Mouse (Mus musculus) limb, embryonic 13.5 days (tissue): ENCODE measurements at regions not wholly inside any gene's neighbourhood (a gene's known extent, or its start where the extent isn't known, plus 50 kb on each side); places are given as distances from the start of the nearest gene placed in this dataset.

Experiments used
- ATAC-seq: fragments of 200-750 bp; cut with Nextera tagmentation; 2 replicates; pipeline ENCODE4 v1.8.0; 2017; ENCODE audit warnings: low read depth, moderate number of reproducible peaks, moderate TSS enrichment; ENCODE audit not compliant: low FRiP score
- H3K27ac ChIP-seq: fragments of 300-500 bp; sonication (generic); 2 replicates; pipeline ENCODE4 v1.5.1; 2015; ENCODE audit warnings: inconsistent platforms, mild to moderate bottlenecking, moderate library complexity
- H3K27me3 ChIP-seq: fragments of 300-500 bp; sonication (generic); 2 replicates; pipeline ENCODE4 v1.6.1; 2015; ENCODE audit warnings: mild to moderate bottlenecking, inconsistent platforms
- H3K36me3 ChIP-seq: fragments of 300-500 bp; sonication (generic); 2 replicates; pipeline ENCODE4 v1.6.1; 2015; ENCODE audit warnings: inconsistent platforms, mild to moderate bottlenecking, moderate library complexity
- H3K4me1 ChIP-seq: fragments of 300-500 bp; sonication (generic); 2 replicates; pipeline ENCODE4 v1.6.1; 2015; ENCODE audit warnings: inconsistent platforms
- H3K4me2 ChIP-seq: fragments of 300-500 bp; sonication (generic); replicated peaks from 2 replicates; pipeline ENCODE4 v1.6.1; 2015; ENCODE audit warnings: inconsistent platforms, mild to moderate bottlenecking, moderate library complexity
- H3K4me3 ChIP-seq: fragments of 300-500 bp; sonication (generic); 2 replicates; pipeline ENCODE4 v1.5.1; 2015; ENCODE audit warnings: moderate library complexity, mild to moderate bottlenecking, inconsistent platforms
- H3K9ac ChIP-seq: fragments of 300-500 bp; sonication (generic); 2 replicates; pipeline ENCODE4 v1.6.1; 2015; ENCODE audit warnings: mild to moderate bottlenecking, inconsistent platforms
- H3K9me3 ChIP-seq: fragments of 300-500 bp; sonication (generic); 2 replicates; pipeline ENCODE4 v1.6.1; 2016; ENCODE audit warnings: inconsistent platforms
- WGBS: fragments of 180-500 bp; shearing (Covaris S2); methylation state at CpG from one replicate; pipeline ENCODE4 v1.1.7; 2015; 5-methylcytosine and 5-hydroxymethylcytosine counted together

DNA sequence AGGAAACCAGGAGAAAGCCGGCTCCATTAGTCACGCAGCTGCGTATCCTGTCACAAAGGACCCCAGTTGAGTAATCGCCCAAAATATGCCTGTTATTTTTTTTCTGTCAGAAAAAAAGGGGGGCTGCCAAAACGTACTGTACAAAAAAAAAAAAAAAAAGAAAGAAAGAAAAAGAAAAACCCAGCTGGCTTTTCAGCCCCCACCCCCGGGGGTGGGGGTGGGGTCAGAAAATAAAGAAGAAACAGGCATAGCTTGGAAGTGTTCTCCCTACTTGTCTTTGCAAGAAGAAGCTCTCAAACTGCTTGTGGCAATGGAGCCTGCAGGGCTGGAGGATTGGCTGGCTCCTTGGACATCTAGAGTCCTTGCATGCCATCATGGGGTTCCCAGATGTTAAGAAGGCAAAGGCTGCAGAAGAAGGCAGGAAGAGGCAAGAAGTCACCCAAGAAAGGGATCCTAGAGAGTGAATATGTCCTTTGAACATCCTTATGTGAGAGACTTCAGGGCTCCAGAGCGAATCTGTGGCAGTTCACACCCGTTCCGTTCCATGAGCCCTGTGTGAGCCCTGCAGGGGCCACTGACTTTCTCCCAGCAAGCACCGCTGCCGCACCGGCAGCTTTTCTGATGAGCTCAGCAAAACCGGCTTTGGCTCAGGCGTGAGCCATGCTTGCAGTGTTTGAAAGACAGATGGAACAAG, 98.8 kb downstream of the Zfp36l1 start:
- Histone ChIP-seq H3K27me3 (no peaks in the 10 kb centered on the region), H3K4me3 (no peak overlapping the region), H3K36me3 (no peaks in the 10 kb centered on the region), H3K9me3 (no peaks in the 10 kb centered on the region), H3K4me1 (peaks cover 64% of the 10 kb centered on the region), H3K4me2 (peak overlapping the region; percentile 42), H3K27ac (peak overlapping the region; percentile 90), H3K9ac (peak overlapping the region; percentile 43; the same call in 1 of the 2 replicates)
- 17% methylated on average over 14 of the region's 14 CpGs for WGBS
- peak; percentile 70 for ATAC-seq

DNA sequence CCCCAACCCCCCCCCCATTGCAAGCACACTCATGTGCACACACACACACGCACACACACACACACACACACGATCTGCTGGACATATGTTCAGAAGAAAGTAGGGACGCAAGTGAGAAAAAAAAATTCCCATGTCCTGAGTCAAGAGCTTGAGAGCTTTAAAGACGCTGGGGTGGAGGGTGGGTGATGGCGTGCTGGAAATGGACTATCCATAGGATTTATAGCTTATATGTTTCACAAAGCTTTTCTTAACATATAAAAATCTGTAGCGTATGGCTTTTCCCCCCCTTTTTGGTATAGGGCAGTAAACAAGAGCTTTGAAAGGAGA, 99.3 kb downstream of the Zfp36l1 start:
- ATAC-seq: peak; percentile 60; the same call in 1 of the 2 replicates
- H3K27me3 ChIP-seq: no peaks in the 10 kb centered on the region
- no peak overlapping the region for H3K9ac ChIP-seq
- H3K9me3 ChIP-seq: no peaks in the 10 kb centered on the region
- H3K4me1 ChIP-seq: peaks cover 59% of the 10 kb centered on the region
- WGBS: 36% methylated on average over 6 of the region's 6 CpGs
- H3K36me3 ChIP-seq: no peaks in the 10 kb centered on the region
- H3K4me3 ChIP-seq: no peak overlapping the region
- H3K4me2 ChIP-seq: peak overlapping the region; percentile 42
- peak overlapping the region; percentile 90 for H3K27ac ChIP-seq

- WGBS: 70% methylated on average over 6 of the region's 6 CpGs
- Histone ChIP-seq H3K27me3 (no peaks in the 10 kb centered on the region), H3K4me2 (no peak overlapping the region), H3K9me3 (no peaks in the 10 kb centered on the region), H3K27ac (peak overlapping the region; percentile 44; the same call in 1 of the 2 replicates), H3K4me3 (no peak overlapping the region), H3K4me1 (peaks cover 43% of the 10 kb centered on the region), H3K9ac (no peak overlapping the region), H3K36me3 (no peaks in the 10 kb centered on the region)
- no peak for ATAC-seq
Observed at GRCm38 (mm10) chr12:80011916-80012315, 100.9 kb downstream of the Zfp36l1 start.

DNA sequence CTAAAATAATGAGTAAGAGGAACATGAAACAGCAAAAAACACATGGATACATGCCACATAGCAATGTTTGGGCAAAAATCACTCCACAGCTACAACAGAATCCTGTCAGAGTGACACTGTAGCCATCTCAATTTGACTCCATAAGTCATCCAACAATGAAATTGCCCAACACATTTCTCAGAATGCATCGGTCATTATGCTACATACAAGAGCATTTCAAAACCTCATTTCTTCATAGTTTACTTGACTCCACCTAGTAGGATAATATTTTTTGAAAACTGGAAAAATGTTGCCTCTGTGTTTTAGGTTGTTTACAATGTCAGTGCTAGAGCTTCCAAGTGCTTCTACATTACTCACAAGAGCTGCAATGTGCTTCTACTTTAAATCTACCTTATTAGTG, 101.9 kb downstream of the Zfp36l1 start:
- no peak for ATAC-seq
- Histone ChIP-seq H3K4me1 (peaks cover 37% of the 10 kb centered on the region), H3K4me2 (no peak overlapping the region), H3K27me3 (no peaks in the 10 kb centered on the region), H3K9me3 (no peaks in the 10 kb centered on the region), H3K27ac (no peak overlapping the region), H3K4me3 (no peak overlapping the region), H3K36me3 (no peaks in the 10 kb centered on the region), H3K9ac (no peak overlapping the region)
- WGBS: 94% methylated on average over 1 of the region's 1 CpGs

GRCm38 (mm10) chr12:80010220-80010619, 102.6 kb downstream of the Zfp36l1 start:
- 63% methylated on average over 2 of the region's 2 CpGs for WGBS
- Histone ChIP-seq H3K36me3 (no peaks in the 10 kb centered on the region), H3K4me3 (no peak overlapping the region), H3K9me3 (no peaks in the 10 kb centered on the region), H3K4me1 (peaks cover 37% of the 10 kb centered on the region), H3K27me3 (no peaks in the 10 kb centered on the region), H3K4me2 (no peak overlapping the region), H3K27ac (no peak overlapping the region), H3K9ac (no peak overlapping the region)
- no peak for ATAC-seq

- Histone ChIP-seq H3K36me3 (no peaks in the 10 kb centered on the region), H3K4me1 (peaks cover 26% of the 10 kb centered on the region), H3K9ac (no peak overlapping the region), H3K27me3 (no peaks in the 10 kb centered on the region), H3K4me3 (no peak overlapping the region), H3K9me3 (no peaks in the 10 kb centered on the region), H3K27ac (no peak overlapping the region), H3K4me2 (no peak overlapping the region)
- peak; percentile 40; the same call in 1 of the 2 replicates for ATAC-seq
- WGBS: 48% methylated on average over 7 of the region's 7 CpGs
Observed at GRCm38 (mm10) chr12:80007849-80008248, 105.0 kb downstream of the Zfp36l1 start.

- 86% methylated on average over 13 of the region's 13 CpGs for WGBS
- Histone ChIP-seq H3K4me1 (peaks cover 28% of the 10 kb centered on the region), H3K27me3 (no peaks in the 10 kb centered on the region), H3K9me3 (no peaks in the 10 kb centered on the region), H3K4me3 (no peak overlapping the region), H3K9ac (no peak overlapping the region), H3K36me3 (no peaks in the 10 kb centered on the region), H3K27ac (no peak overlapping the region; the same call in 1 of the 2 replicates), H3K4me2 (no peak overlapping the region)
- ATAC-seq: no peak
Observed at GRCm38 (mm10) chr12:80005227-80005919, 107.4 kb downstream of the Zfp36l1 start.

DNA sequence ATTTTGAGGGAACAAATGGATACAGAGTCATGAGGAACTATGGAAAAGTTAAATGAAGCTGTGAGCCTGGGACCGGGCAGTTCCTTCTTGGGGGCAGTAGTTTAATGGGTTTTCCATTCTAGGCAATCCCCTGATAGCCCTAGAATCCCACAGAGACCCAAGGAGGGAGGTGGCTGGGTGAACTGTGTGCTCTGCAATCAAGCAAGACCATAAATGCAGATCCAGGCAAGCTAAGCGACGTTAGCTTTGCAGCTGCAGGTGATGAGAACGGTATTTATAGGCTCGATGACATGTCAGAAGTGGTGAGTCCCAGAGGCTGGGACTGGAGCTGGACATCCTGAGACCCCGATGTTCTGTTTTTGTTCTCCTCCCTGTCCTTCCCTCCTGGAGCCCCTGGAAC, 108.2 kb downstream of the Zfp36l1 start:
- H3K9ac ChIP-seq: no peak overlapping the region
- peaks cover 33% of the 10 kb centered on the region for H3K4me1 ChIP-seq
- H3K9me3 ChIP-seq: no peaks in the 10 kb centered on the region
- WGBS: 38% methylated on average over 6 of the region's 6 CpGs
- H3K4me3 ChIP-seq: no peak overlapping the region
- H3K4me2 ChIP-seq: no peak overlapping the region
- ATAC-seq: no peak
- H3K27me3 ChIP-seq: no peaks in the 10 kb centered on the region
- H3K36me3 ChIP-seq: no peaks in the 10 kb centered on the region
- peak overlapping the region; percentile 44; the same call in 1 of the 2 replicates for H3K27ac ChIP-seq

DNA sequence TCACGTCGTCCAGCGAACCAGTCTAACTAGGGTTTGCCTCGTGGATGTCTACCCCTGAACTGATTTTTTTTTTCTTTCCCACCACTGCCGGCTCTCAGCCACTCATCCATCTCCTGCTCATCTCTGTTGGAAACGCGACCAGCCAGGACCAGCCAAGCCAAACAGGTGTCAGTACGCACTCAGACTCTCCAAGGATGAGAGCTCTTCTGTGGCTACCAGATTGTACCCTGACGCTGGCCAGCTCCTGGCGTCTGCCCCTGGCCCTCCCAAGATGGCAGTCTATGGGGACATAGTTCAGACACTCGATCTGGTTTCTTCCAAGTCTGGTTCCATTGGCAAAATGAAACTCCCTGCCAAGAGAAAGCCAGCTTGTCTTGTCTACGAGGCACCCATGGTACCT, 109.3 kb downstream of the Zfp36l1 start:
- Histone ChIP-seq H3K4me2 (no peak overlapping the region), H3K4me1 (peaks cover 40% of the 10 kb centered on the region), H3K36me3 (no peaks in the 10 kb centered on the region), H3K9me3 (no peaks in the 10 kb centered on the region), H3K27me3 (no peaks in the 10 kb centered on the region), H3K9ac (no peak overlapping the region), H3K27ac (no peak overlapping the region), H3K4me3 (no peak overlapping the region)
- ATAC-seq: no peak
- 86% methylated on average over 12 of the region's 12 CpGs for WGBS

DNA sequence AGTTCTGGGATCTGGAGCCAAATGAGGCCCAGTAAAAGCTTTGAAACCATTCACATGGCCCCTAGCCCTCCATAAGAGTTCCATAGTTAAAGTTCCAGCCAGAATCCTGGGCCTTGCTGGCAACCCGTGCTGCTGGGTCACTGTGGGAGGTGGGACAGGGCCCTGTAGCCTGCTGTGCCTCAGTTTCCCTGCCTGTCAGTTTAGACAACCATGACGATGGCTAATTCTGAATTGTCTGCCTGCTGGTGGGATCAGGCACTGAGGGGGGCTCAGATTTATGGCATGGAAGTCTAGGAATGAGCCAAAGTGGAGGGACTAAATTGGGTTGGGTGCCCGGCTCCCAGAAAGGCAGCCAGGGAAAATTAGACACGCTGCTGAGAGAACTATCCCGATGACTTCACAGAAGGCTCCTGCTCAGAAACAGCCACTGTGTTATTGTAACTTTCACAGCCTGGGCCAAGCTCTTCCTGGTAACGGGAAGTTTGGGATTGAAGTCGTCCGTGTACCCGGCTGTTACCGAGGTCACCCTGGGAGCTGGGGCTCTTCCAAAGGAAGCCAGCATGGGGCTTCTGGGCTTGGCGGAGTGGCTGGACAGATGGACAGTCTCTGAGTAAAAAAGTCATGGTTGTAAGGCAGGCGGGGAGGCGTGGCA, 110.2 kb downstream of the Zfp36l1 start:
- H3K4me3 ChIP-seq: no peak overlapping the region
- WGBS: 67% methylated on average over 13 of the region's 13 CpGs
- H3K4me2 ChIP-seq: no peak overlapping the region
- no peaks in the 10 kb centered on the region for H3K27me3 ChIP-seq
- peaks cover 40% of the 10 kb centered on the region for H3K4me1 ChIP-seq
- H3K36me3 ChIP-seq: no peaks in the 10 kb centered on the region
- peak overlapping the region; percentile 20; the same call in 1 of the 2 replicates for H3K9ac ChIP-seq
- ATAC-seq: no peak
- H3K9me3 ChIP-seq: no peaks in the 10 kb centered on the region
- H3K27ac ChIP-seq: peak overlapping the region; percentile 82

DNA sequence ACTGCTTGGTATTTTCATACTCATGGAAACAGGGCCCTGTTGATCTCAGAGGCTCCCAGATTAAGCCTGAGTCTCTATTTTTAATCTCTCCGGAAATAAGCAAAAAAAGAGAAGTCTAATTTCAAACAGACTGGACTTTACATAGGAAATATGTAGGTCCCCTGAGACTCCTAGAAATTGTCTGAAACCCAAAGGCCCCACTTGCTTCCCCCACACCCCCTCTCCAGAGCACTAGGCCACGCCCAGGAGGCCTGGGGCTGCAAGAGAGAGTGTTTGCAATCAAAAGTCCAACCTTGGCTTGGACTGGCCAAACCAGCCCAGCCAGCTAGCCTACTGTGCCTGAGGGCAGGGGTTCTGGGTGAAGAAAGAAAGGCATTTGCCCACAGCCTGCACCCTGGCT, 111.0 kb downstream of the Zfp36l1 start:
- no peak overlapping the region for H3K4me3 ChIP-seq

DNA sequence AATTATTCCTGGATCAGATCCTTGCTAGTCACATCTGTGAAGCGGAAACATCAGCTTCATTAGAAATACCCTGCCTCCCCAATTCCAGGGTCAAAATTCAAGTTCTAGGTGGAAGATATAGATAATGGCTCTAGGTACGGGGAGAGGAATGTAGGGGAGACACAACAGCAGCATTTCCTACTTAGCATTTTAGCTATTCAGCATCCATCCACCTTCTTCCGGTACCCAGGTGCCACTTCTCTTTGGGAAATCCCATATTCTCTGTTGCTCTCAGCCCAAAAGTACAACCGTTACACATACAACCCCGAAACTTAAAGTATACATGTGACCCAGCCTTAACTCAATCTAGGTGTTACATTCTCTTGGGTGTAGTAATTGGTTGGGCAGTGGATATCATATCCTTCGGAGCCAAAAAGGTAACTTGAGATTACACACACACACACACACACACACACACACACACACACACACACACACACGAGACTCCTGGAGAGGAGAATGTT, 112.9 kb downstream of the Zfp36l1 start:
- H3K27me3 ChIP-seq: no peaks in the 10 kb centered on the region
- no peak overlapping the region; the same call in 1 of the 2 replicates for H3K27ac ChIP-seq
- no peaks in the 10 kb centered on the region for H3K9me3 ChIP-seq
- 78% methylated on average over 7 of the region's 7 CpGs for WGBS
- H3K4me2 ChIP-seq: no peak overlapping the region
- H3K36me3 ChIP-seq: no peaks in the 10 kb centered on the region
- no peak for ATAC-seq
- peaks cover 43% of the 10 kb centered on the region for H3K4me1 ChIP-seq
- H3K9ac ChIP-seq: no peak overlapping the region
- H3K4me3 ChIP-seq: no peak overlapping the region

More for the DNA sequence above, 111.0 kb downstream of the Zfp36l1 start:
- ATAC-seq: no peak
- H3K27ac ChIP-seq: peak overlapping the region; percentile 82
- no peak overlapping the region for H3K4me2 ChIP-seq
- no peaks in the 10 kb centered on the region for H3K36me3 ChIP-seq
- 38% methylated on average over 2 of the region's 2 CpGs for WGBS
- no peaks in the 10 kb centered on the region for H3K27me3 ChIP-seq
- peaks cover 40% of the 10 kb centered on the region for H3K4me1 ChIP-seq
- H3K9me3 ChIP-seq: no peaks in the 10 kb centered on the region
- no peak overlapping the region; the same call in 1 of the 2 replicates for H3K9ac ChIP-seq
